Mouse (Mus musculus) kidney, embryonic 15.5 days (tissue): ENCODE measurements at regions not wholly inside any gene's neighbourhood (a gene's known extent, or its start where the extent isn't known, plus 50 kb on each side); places are given as distances from the start of the nearest gene placed in this dataset.

Source experiments
- ATAC-seq: fragments of 200-750 bp; cut with Nextera tagmentation; replicated peaks from 2 replicates; pipeline ENCODE4 v1.8.0; 2017; ENCODE audit warnings: moderate TSS enrichment; ENCODE audit not compliant: low FRiP score
- H3K27ac ChIP-seq: fragments of 300-500 bp; sonication (generic); 2 replicates; pipeline ENCODE4 v1.5.1; 2015; ENCODE audit warnings: mild to moderate bottlenecking, inconsistent platforms
- H3K27me3 ChIP-seq: fragments of 300-500 bp; sonication (generic); 2 replicates; pipeline ENCODE4 v1.6.1; 2015; ENCODE audit warnings: inconsistent platforms
- H3K36me3 ChIP-seq: fragments of 300-500 bp; sonication (generic); 2 replicates; pipeline ENCODE4 v1.6.1; 2015; ENCODE audit warnings: inconsistent platforms
- H3K4me1 ChIP-seq: fragments of 300-500 bp; sonication (generic); 2 replicates; pipeline ENCODE4 v1.6.1; 2015; ENCODE audit warnings: inconsistent platforms
- H3K4me2 ChIP-seq: fragments of 300-500 bp; sonication (generic); 2 replicates; pipeline ENCODE4 v1.6.1; 2015; ENCODE audit warnings: moderate library complexity, mild to moderate bottlenecking, inconsistent platforms
- H3K4me3 ChIP-seq: fragments of 300-500 bp; sonication (generic); replicated peaks from 2 replicates; pipeline ENCODE4 v1.5.1; 2015; ENCODE audit warnings: mild to moderate bottlenecking, inconsistent platforms
- H3K9ac ChIP-seq: fragments of 300-500 bp; sonication (generic); 2 replicates; pipeline ENCODE4 v1.6.1; 2015; ENCODE audit warnings: mild to moderate bottlenecking, inconsistent platforms
- H3K9me3 ChIP-seq: fragments of 300-500 bp; sonication (generic); replicated peaks from 2 replicates; pipeline ENCODE4 v1.6.1; 2016; ENCODE audit warnings: inconsistent platforms
- WGBS: fragments of 180-500 bp; shearing (Covaris S2); methylation state at CpG from one replicate; pipeline ENCODE4 v1.1.7; 2015; ENCODE audit warnings: mixed read lengths; 5-methylcytosine and 5-hydroxymethylcytosine counted together

DNA sequence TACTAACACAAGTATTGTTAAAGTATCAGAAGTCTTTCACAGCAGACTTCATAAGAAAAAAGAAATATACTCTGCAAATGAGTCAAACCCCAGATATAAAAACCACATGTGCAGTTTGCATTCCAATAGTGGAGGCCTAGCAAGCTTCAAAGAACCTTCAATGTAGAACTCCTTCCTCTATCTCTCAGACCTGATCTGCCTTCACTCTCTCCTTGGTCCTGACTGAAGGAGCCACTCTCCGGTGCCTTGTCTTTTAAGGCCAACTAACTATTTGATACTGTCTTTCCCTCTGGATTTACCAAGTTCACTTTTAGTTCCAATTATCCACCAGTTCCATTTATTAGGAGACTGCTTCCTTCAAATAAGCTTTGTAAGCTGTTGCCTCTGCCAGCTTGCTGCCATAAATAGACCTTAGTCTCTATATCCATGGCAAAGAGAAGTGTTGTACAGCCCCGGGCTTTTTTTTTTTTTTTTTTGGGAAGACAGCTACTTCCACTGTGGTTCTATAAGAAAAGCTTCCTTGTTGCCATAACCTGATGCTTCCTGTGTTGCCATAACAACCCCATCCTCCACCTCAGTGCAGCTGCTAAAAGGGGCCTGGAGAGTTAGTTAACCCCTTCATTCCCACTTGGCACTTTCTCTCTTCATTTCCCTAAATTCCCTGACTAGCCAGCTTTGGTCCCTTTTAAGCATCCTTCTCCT lies 266.5 kb upstream of the Tbl1xr1 start:
- no peak for ATAC-seq
- Histone ChIP-seq H3K9ac (no peak overlapping the region), H3K4me2 (no peak overlapping the region), H3K4me3 (no peak overlapping the region), H3K36me3 (no peaks in the 10 kb centered on the region), H3K27me3 (no peaks in the 10 kb centered on the region), H3K27ac (no peak overlapping the region), H3K9me3 (no peaks in the 10 kb centered on the region), H3K4me1 (peaks cover 5% of the 10 kb centered on the region; the same call in 1 of the 2 replicates)
- 17% methylated on average over 2 of the region's 2 CpGs for WGBS

DNA sequence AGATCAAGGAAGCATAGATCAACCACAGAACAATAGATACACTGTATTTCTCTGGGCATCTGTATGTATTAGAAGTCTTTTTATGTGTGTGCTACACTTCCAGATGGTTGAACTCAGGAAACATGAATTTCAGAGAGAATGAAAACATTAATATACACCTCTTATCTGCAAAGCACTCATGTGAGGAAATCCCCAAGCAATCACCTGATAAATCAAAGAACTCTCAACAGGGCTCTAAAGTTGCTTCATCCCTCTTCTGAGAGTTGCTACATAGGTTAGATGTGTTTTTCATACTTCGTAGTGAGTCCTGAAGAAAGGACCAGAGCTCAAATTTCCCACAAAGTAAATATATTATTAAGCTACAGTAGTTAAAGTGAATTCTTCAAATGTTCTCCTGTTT lies 263.1 kb upstream of the Tbl1xr1 start:
- no peaks in the 10 kb centered on the region for H3K36me3 ChIP-seq
- WGBS, result 46% methylated on average over 1 of the region's 1 CpGs
- no peak overlapping the region for H3K9ac ChIP-seq
- no peaks in the 10 kb centered on the region for H3K9me3 ChIP-seq
- no peaks in the 10 kb centered on the region for H3K27me3 ChIP-seq
- H3K4me1 ChIP-seq, result peaks cover 5% of the 10 kb centered on the region; the same call in 1 of the 2 replicates
- no peak overlapping the region for H3K27ac ChIP-seq
- H3K4me2 ChIP-seq, result no peak overlapping the region
- H3K4me3 ChIP-seq, result no peak overlapping the region
- ATAC-seq, result no peak

DNA sequence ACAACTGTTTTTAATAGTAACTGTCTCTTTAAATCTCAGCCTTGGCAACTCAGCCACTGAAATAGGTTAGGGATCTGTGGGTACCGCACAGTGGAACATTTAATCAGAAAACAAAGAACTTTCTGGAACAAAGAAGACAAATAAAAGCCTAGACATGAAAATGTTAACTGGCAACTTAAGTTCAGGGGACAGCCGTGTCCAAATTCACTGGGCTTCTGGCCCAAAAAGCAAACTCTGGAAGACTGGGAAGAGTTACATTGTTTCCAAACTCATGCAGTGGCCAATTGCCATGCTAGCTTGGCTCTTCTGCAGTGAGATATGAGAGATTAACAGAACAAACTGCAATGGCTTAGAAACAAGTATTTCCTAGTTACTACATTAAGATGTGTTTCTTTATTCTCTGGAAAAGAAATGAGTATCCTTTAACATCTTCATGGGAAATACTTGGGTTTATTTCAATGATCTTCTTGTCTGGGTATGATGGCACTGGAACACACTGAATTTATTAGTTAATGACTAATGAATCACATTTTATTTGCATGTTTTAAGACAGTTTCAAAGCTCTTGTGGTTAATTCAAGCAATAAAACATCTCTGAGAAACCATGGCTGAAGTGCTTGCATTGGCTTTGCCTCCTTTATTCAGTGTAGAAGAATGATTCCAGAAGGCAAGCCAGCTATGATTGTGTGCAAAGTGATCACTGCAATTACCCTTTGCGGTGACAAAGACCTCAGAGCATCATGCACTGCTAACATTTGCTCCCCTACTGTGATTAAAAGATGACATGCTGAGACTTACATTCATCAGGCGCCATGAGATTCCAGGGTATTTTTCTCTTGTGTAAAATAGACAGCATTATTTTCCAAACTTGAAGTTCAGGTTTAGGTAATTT lies 259.2 kb upstream of the Tbl1xr1 start:
- 76% methylated on average over 4 of the region's 4 CpGs for WGBS
- H3K4me3 ChIP-seq, result no peak overlapping the region
- no peaks in the 10 kb centered on the region for H3K27me3 ChIP-seq
- H3K4me2 ChIP-seq, result no peak overlapping the region
- H3K4me1 ChIP-seq, result 0 out of 2 replicates have a peak, but pooled peaks cover 2% of the 10 kb centered on the region
- no peak overlapping the region for H3K27ac ChIP-seq
- no peak overlapping the region for H3K9ac ChIP-seq
- no peaks in the 10 kb centered on the region for H3K36me3 ChIP-seq
- ATAC-seq, result no peak
- no peaks in the 10 kb centered on the region for H3K9me3 ChIP-seq

DNA sequence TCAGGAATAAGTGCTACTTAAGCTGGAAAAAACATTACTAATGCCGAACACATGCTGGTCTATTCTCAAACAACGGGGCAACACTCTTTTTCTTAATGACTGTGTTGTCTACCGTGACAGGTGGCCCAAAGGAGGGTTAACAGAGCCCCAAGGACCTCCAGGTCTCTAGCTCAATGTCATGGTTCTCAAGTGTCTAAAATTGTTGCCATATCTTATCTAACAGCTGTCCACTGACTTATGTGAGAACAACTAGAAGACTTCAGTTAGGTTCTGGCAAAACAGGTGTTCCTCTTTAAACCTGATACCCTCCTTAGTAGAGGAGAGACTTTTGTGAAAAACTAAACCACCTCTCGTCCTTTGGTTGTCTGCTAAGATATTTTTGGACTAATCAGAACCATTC lies 257.4 kb upstream of the Tbl1xr1 start:
- H3K9ac ChIP-seq, result no peak overlapping the region
- H3K27me3 ChIP-seq, result no peaks in the 10 kb centered on the region
- WGBS, result 51% methylated on average over 4 of the region's 4 CpGs
- ATAC-seq, result no peak
- H3K27ac ChIP-seq, result no peak overlapping the region
- no peaks in the 10 kb centered on the region for H3K36me3 ChIP-seq
- H3K4me1 ChIP-seq, result 0 out of 2 replicates have a peak, but pooled peaks cover 2% of the 10 kb centered on the region
- no peak overlapping the region for H3K4me2 ChIP-seq
- no peaks in the 10 kb centered on the region for H3K9me3 ChIP-seq
- H3K4me3 ChIP-seq, result no peak overlapping the region

DNA sequence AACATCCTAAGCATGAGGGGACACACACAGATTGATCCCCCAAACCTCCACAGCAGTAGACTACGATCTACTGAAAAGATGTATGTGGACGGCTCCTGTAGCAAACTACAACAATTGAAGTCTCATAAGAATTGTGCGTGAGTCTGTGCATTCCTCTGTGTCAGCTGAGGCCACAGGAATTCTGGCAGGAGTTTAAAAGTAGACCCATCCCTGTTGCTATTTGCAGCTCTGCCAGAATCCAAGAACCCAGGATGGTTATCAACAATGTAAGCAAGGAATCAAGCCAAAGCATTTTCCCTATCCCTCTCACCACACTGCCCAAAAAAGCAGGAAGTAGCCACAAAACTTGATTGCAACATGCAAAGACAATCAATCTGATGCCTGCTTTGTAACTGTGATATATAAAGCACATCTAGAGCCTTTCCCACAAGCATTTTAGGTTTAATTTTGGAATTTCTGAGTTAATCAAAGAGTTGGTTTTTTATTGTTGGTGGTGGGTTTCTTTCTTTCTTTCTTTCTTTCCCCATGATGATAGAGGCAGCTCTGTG lies 256.3 kb upstream of the Tbl1xr1 start:
- no peaks in the 10 kb centered on the region for H3K9me3 ChIP-seq
- H3K27ac ChIP-seq, result no peak overlapping the region
- ATAC-seq, result no peak
- H3K4me3 ChIP-seq, result no peak overlapping the region
- 64% methylated on average over 3 of the region's 3 CpGs for WGBS
- 0 out of 2 replicates have a peak, but pooled peaks cover 2% of the 10 kb centered on the region for H3K4me1 ChIP-seq
- no peak overlapping the region for H3K9ac ChIP-seq
- H3K36me3 ChIP-seq, result no peaks in the 10 kb centered on the region
- H3K4me2 ChIP-seq, result no peak overlapping the region
- H3K27me3 ChIP-seq, result no peaks in the 10 kb centered on the region

DNA sequence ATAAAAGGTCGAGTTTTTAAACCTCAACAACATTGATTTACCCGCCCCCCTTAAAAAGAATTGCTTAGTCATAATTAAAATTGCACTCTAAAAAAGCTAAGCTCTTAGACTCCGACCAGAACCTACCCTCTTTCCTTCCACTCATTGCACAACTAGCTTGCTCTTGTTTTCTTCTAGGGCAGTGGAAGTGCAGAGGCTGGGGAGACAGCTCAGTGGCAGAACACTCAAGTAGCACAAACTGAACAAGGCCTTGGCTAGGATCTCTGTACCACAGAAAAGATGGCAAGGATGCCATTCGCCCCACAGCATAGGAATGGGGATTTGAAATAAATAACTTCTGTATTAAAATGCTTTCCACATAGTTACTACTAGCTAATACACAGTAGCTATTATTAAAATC lies 253.8 kb upstream of the Tbl1xr1 start:
- ATAC-seq, result no peak
- 79% methylated on average over 4 of the region's 4 CpGs for WGBS

DNA sequence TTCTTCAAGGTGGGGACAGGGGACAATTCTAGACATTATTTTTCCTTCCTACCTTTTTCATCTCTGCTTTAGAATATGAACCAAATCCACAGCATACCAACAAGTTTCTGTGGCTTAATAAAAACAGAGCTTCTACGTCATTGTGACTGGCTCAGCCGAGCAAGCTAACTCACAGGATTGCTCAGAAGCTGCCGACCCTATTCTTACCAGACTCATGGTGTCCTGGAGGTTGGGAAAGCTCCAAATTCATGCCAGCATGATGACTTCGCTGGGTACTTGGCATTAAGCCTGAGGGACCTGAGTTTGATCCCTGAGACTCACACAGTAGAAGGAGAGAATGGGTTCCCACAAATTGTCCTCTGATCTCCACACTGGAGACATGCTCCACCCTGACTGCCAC lies 253.1 kb upstream of the Tbl1xr1 start:
- ATAC-seq, result no peak
- H3K36me3 ChIP-seq, result no peaks in the 10 kb centered on the region
- 86% methylated on average over 4 of the region's 4 CpGs for WGBS

More for the DNA sequence above, 253.8 kb upstream of the Tbl1xr1 start:
- Histone ChIP-seq H3K27ac (no peak overlapping the region), H3K4me1 (0 out of 2 replicates have a peak, but pooled peaks cover 2% of the 10 kb centered on the region), H3K4me2 (no peak overlapping the region), H3K4me3 (no peak overlapping the region), H3K9ac (no peak overlapping the region), H3K9me3 (no peaks in the 10 kb centered on the region), H3K27me3 (no peaks in the 10 kb centered on the region), H3K36me3 (no peaks in the 10 kb centered on the region)

DNA sequence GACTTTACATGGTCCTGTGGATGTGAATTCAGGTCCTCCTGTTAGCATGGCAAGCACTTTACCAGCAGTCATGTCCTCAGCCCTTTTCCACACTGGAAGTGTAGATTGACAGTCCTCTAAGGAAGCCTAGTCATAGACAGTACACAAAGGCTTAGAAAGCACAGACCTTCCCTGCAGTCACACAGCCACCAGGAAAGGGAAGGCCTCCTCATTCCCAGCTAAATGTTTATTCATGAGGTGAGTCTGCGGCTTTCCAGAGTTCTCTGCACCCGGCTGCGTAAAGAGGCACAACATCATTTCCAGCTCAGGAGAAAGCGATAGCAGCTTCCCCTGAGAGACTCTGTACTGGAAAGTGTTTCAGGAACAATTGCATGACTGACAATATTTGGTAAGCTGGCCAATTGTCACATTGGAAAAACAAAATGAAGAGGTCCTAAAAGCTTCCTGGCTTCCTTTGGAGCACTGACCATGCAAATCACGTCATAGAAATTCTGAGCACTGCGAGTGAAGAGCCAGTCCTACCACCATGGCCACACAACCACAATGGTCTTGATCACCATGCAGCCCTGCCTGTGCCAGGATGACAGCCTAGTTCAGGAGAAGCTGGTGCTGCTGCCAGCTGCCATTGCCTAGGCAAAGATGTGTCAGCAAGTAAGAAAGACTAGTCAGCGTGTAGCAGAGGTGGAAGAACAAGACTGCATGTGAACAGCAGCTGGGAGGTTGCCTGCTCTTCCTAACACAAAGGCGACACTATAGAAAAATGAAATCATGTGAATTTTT lies 252.2 kb upstream of the Tbl1xr1 start:
- H3K36me3 ChIP-seq, result no peaks in the 10 kb centered on the region
- no peaks in the 10 kb centered on the region for H3K27me3 ChIP-seq
- 0 out of 2 replicates have a peak, but pooled peaks cover 2% of the 10 kb centered on the region for H3K4me1 ChIP-seq
- H3K4me3 ChIP-seq, result no peak overlapping the region
- H3K27ac ChIP-seq, result no peak overlapping the region
- 65% methylated on average over 8 of the region's 8 CpGs for WGBS
- no peak overlapping the region for H3K4me2 ChIP-seq
- ATAC-seq, result no peak
- H3K9me3 ChIP-seq, result no peaks in the 10 kb centered on the region
- H3K9ac ChIP-seq, result no peak overlapping the region

More for the DNA sequence above, 253.1 kb upstream of the Tbl1xr1 start:
- Histone ChIP-seq H3K27ac (no peak overlapping the region), H3K4me2 (no peak overlapping the region), H3K4me3 (no peak overlapping the region), H3K27me3 (no peaks in the 10 kb centered on the region), H3K4me1 (0 out of 2 replicates have a peak, but pooled peaks cover 2% of the 10 kb centered on the region), H3K9me3 (no peaks in the 10 kb centered on the region), H3K9ac (no peak overlapping the region)

DNA sequence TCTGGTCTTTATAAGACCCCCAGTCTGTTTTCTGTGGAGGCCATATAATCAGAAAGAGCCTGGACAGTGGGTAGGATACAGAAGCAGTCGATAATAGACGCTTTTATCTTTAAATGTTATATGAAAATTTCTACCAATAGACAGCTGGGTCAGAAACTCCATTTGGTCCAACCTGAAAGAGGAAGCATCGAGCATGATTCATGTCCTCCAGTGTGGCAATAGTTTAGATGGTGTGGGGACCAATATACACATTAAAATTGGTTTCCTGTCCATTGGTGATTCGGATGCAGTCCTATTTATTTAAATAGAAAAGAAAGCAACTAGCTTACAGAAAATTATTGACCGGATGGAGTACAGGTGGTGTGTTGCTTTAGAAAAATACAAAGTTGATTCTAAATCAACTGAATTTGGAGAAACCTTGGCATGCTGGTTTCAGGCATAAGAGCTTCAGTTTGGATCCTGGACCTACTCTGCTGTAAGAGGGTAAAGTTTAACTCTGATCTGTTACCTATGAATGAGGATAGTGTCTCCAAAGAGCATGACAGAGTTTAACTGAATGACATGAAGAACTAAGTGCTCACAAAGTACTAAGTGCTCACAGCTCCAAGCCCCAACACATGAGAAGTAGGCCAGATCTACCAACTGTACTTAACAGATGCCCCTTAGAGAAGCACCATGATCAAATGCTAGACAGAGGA lies 251.4 kb upstream of the Tbl1xr1 start:
- 92% methylated on average over 5 of the region's 5 CpGs for WGBS
- no peak for ATAC-seq
- H3K27ac ChIP-seq, result no peak overlapping the region
- no peak overlapping the region for H3K4me3 ChIP-seq
- no peaks in the 10 kb centered on the region for H3K27me3 ChIP-seq
- H3K4me1 ChIP-seq, result 0 out of 2 replicates have a peak, but pooled peaks cover 2% of the 10 kb centered on the region
- H3K9ac ChIP-seq, result no peak overlapping the region
- H3K4me2 ChIP-seq, result no peak overlapping the region
- no peaks in the 10 kb centered on the region for H3K36me3 ChIP-seq
- no peaks in the 10 kb centered on the region for H3K9me3 ChIP-seq

DNA sequence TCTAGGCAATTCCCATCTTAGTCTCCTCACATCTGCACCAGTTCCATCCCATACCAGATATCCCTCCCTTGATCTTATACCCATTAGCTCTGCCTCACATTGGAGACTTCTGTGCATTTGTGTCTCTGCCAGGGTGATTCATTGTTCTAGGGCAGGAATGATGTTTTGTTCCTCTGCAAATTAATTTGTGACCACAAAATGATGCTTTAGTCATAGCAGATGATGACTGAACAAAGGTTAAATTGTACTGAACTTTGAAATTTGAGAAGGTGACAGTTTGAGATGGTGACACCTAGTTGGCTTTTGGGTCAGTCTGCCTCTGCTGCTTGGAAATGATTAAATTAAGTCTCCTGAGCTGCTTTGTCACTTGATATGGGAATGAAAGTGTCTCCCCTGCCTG lies 248.8 kb upstream of the Tbl1xr1 start:
- H3K4me3 ChIP-seq, result no peak overlapping the region
- H3K27ac ChIP-seq, result no peak overlapping the region
- no peak overlapping the region for H3K9ac ChIP-seq
- no peak for ATAC-seq
- H3K36me3 ChIP-seq, result no peaks in the 10 kb centered on the region
- H3K9me3 ChIP-seq, result no peaks in the 10 kb centered on the region
- no peaks in the 10 kb centered on the region for H3K27me3 ChIP-seq
- H3K4me1 ChIP-seq, result no peaks in the 10 kb centered on the region
- H3K4me2 ChIP-seq, result no peak overlapping the region

DNA sequence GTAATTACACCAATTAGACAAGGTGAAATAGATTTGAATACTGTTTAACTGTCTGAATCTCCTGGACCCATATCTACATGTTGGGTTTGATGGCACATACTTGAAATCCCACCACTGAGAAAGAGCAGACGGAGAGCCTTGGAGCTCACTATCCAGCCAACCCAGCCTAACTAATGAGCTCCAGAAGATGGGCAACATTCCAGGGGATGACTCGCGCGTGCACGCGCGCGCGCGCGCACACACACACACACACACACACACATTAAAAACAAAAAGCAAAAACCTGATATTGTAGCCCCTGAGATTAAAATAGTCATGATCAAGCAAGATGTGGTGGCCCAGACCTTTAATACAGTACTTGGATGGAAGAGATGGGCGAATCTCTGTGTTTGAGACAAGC lies 243.3 kb upstream of the Tbl1xr1 start:
- no peaks in the 10 kb centered on the region for H3K36me3 ChIP-seq
- H3K4me3 ChIP-seq, result no peak overlapping the region
- no peak overlapping the region for H3K9ac ChIP-seq
- no peaks in the 10 kb centered on the region for H3K9me3 ChIP-seq
- H3K27ac ChIP-seq, result no peak overlapping the region
- no peak overlapping the region for H3K4me2 ChIP-seq
- WGBS, result 95% methylated on average over 12 of the region's 12 CpGs
- H3K4me1 ChIP-seq, result no peaks in the 10 kb centered on the region
- no peak for ATAC-seq
- H3K27me3 ChIP-seq, result no peaks in the 10 kb centered on the region
